Mouse (Mus musculus): ENCODE measurements around the gene Kcnk5.

DNA sequence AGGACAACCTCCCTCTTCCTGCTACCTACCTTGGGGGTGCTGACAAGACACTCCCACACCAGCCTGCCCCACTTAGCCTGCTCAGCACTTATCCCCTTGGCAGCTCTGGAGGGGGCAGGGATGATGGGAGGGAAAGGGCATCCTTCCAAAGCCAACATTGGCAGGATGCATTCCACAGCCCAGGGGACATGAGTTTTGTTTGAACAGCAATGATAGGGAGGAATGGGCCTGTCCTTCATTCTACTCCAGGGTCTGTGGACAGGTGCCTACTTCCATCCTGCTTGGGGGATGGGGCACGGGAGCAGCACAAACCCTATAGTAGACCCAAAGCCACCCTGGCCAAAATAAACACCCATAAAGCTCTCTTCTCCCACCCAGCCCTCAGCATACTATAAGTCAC, 16.2 kb downstream of the Kcnk5 start:
- TF ChIP-seq CTCF (IDR thresholded peaks at IDR 0.05; ENCODE audit: low read depth, low read length): no peak
- TF ChIP-seq POLR2A (IDR thresholded peaks at IDR 0.05; ENCODE audit: extremely low read depth, insufficient read depth, low read length): no peak
